Mouse (Mus musculus) stomach, embryonic 15.5 days (tissue): ENCODE results near the gene Aco1. TPM values are rescaled to one million over a fixed set of nuclear protein-coding genes. Genes with fewer than 3 reads are reported as not detected.

Experiments used
- ATAC-seq: fragments of 200-750 bp; cut with Nextera tagmentation; 2 replicates; pipeline ENCODE4 v1.8.0; 2017; ENCODE audit warnings: low read depth, moderate number of reproducible peaks, moderate TSS enrichment; ENCODE audit not compliant: insufficient read depth, low FRiP score
- H3K27ac ChIP-seq: fragments of 300-500 bp; sonication (generic); 2 replicates; pipeline ENCODE4 v1.5.1; 2015; ENCODE audit warnings: mild to moderate bottlenecking, inconsistent platforms
- H3K27me3 ChIP-seq: fragments of 300-500 bp; sonication (generic); replicated peaks from 2 replicates; pipeline ENCODE4 v1.6.1; 2015; ENCODE audit warnings: inconsistent platforms
- H3K36me3 ChIP-seq: fragments of 300-500 bp; sonication (generic); 2 replicates; pipeline ENCODE4 v1.6.1; 2015; ENCODE audit warnings: inconsistent platforms
- H3K4me1 ChIP-seq: fragments of 300-500 bp; sonication (generic); 2 replicates; pipeline ENCODE4 v1.6.1; 2015; ENCODE audit warnings: inconsistent platforms
- H3K4me2 ChIP-seq: fragments of 300-500 bp; sonication (generic); 2 replicates; pipeline ENCODE4 v1.6.1; 2015; ENCODE audit warnings: mild to moderate bottlenecking, inconsistent platforms
- H3K4me3 ChIP-seq: fragments of 300-500 bp; sonication (generic); replicated peaks from 2 replicates; pipeline ENCODE4 v1.5.1; 2015; ENCODE audit warnings: inconsistent platforms
- H3K9ac ChIP-seq: fragments of 300-500 bp; sonication (generic); 2 replicates; pipeline ENCODE4 v1.6.1; 2015; ENCODE audit warnings: inconsistent platforms
- H3K9me3 ChIP-seq: fragments of 300-500 bp; sonication (generic); 2 replicates; pipeline ENCODE4 v1.6.1; 2016; ENCODE audit warnings: inconsistent platforms
- WGBS: fragments of 180-500 bp; shearing (Covaris S2); methylation state at CpG from one replicate; pipeline ENCODE4 v1.1.7; 2015; 5-methylcytosine and 5-hydroxymethylcytosine counted together
- polyA plus RNA-seq: library from polyadenylated mRNA; unstranded; fragments of >200 nt; fragmentation: Nextera tagmentation; extraction: Ambion mirVana; gene quantifications from 2 replicates; pipeline ENCODE4 v1.2.1, GENCODE M21; 2015

Aco1 gene
- polyA plus RNA-seq, 1 experiment from 2014 or later = 55.0 TPM

DNA sequence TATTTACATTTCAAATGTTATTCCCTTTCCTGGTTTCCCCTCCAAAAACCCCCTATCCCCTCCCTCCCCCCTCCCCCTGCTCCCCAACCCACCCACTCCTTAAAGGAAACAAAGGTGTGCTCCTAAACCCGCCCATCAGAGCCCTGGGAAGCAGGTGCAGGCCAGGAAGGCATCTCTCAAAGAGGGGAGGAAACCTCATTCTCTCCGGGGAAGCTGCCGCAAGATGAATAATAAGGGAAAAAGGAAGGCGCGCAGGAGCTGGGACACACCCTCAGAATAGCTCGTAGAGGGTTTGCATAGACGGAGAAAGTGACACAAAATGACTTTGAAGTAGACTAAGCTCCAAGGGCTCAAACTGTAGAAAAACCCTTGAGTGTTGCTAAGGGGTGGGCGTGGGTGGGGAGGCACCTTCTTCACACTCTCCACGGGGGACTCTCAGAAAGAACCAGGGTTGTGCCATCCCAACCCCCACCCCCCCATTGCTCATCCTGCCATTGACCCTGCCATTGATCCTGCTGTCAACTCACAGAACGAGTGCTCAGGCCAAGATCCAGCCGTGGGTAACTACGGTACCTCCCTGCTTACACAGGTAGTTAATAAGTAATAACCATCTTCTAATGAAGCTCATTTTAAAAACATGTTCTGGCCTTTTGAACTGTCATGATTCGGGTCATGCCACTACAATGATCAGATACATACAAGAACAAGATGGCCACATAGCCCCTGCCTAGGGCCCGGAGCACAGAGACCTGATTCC lies 78.3 kb downstream of the Aco1 start:
- Histone ChIP-seq H3K4me2 (0 out of 2 replicates have a peak overlapping the region, but pooled peaks have one; percentile 2), H3K27ac (no peak overlapping the region), H3K9me3 (no peaks in the 10 kb centered on the region), H3K4me3 (no peak overlapping the region), H3K36me3 (0 out of 2 replicates have a peak, but pooled peaks cover 4% of the 10 kb centered on the region), H3K9ac (no peak overlapping the region), H3K4me1 (no peaks in the 10 kb centered on the region), H3K27me3 (no peaks in the 10 kb centered on the region)
- no peak; the same call in 1 of the 2 replicates for ATAC-seq
- WGBS = 24% methylated on average over 14 of the region's 14 CpGs

- no peaks in the 10 kb centered on the region for H3K27me3 ChIP-seq
- H3K36me3 ChIP-seq = 0 out of 2 replicates have a peak, but pooled peaks cover 3% of the 10 kb centered on the region
- no peaks in the 10 kb centered on the region for H3K9me3 ChIP-seq
- no peak overlapping the region for H3K4me2 ChIP-seq
- WGBS = 39% methylated on average over 21 of the region's 21 CpGs
- no peak overlapping the region for H3K9ac ChIP-seq
- no peak overlapping the region for H3K27ac ChIP-seq
- no peak overlapping the region for H3K4me3 ChIP-seq
- ATAC-seq = no peak
- no peaks in the 10 kb centered on the region for H3K4me1 ChIP-seq
Observed at GRCm38 (mm10) chr4:40221876-40222585, 79.2 kb downstream of the Aco1 start.

DNA sequence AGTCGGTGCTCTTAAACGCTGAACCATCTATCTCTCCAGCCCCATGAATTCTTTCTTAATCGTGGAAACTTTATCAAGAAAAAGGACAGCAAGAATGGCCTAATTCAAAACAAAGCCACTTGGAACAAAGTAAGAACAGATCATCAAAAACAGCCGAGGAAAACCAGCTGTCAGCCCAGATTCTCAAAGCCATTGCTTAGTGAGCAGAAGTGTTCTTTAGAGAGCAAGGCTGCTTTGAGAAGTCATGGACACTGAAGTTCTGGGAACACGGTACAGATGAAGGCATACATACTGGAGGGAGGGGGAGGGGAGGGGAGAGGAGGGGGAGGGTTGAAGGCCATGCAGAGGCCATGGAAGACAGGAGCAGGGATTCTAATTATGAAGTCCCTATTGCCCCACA lies 83.2 kb downstream of the Aco1 start:
- no peaks in the 10 kb centered on the region for H3K9me3 ChIP-seq
- no peak overlapping the region for H3K9ac ChIP-seq
- no peak overlapping the region for H3K4me3 ChIP-seq
- no peaks in the 10 kb centered on the region for H3K4me1 ChIP-seq
- H3K4me2 ChIP-seq = no peak overlapping the region
- H3K27me3 ChIP-seq = no peaks in the 10 kb centered on the region
- no peaks in the 10 kb centered on the region for H3K36me3 ChIP-seq
- no peak for ATAC-seq
- no peak overlapping the region for H3K27ac ChIP-seq
- WGBS = 44% methylated on average over 5 of the region's 5 CpGs

GRCm38 (mm10) chr4:40227131-40227530 lies 84.2 kb downstream of the Aco1 start:
- no peak for ATAC-seq
- WGBS = 78% methylated on average over 11 of the region's 11 CpGs
- no peak overlapping the region for H3K27ac ChIP-seq

DNA sequence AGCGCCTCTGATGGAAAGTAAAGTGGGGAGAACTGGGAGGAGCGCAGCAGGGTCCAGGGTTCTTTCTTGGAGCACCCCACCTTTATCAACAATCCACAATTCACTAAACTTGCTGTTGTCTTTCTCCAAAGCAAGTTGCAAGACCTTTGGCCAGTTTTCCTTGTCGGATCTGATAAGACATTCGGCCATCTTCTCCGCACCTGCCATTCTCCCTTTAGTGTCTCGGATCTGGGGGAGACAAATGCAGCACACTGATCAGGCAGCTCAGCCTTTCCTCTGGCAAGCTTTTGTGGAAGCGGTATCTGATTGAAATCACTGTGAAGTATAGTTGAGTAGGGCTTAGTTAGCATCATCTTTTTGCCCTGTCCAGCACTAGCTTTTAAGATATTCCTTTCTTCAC lies 85.0 kb downstream of the Aco1 start:
- no peak for ATAC-seq
- WGBS = 89% methylated on average over 7 of the region's 7 CpGs
- Histone ChIP-seq H3K4me1 (no peaks in the 10 kb centered on the region), H3K36me3 (no peaks in the 10 kb centered on the region), H3K9me3 (no peaks in the 10 kb centered on the region), H3K9ac (no peak overlapping the region), H3K4me3 (no peak overlapping the region), H3K27ac (no peak overlapping the region), H3K4me2 (no peak overlapping the region), H3K27me3 (no peaks in the 10 kb centered on the region)

More at GRCm38 (mm10) chr4:40227131-40227530, 84.2 kb downstream of the Aco1 start:
- Histone ChIP-seq H3K4me3 (no peak overlapping the region), H3K9me3 (no peaks in the 10 kb centered on the region), H3K9ac (no peak overlapping the region), H3K27me3 (no peaks in the 10 kb centered on the region), H3K4me1 (no peaks in the 10 kb centered on the region), H3K4me2 (no peak overlapping the region), H3K36me3 (no peaks in the 10 kb centered on the region)

DNA sequence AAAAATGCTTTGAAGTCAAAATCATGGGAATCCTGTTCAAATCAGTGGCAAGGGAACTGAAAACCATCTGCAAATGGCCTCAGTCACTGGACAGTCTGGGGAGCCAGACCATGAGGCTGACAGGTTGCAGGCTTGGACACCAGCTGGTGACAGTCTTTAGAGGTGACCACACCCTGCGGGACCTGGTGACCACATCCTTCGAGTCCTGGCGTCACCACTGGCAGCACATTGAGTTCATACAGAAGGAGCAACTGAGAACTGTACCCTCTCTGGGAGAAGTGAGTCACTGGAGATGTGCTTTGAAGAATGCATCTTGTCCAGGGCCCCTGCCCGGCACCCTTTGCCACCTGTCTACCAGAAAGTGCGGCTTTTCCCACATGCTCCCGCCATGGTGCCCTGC lies 86.8 kb downstream of the Aco1 start:
- 93% methylated on average over 6 of the region's 6 CpGs for WGBS
- H3K9me3 ChIP-seq = no peaks in the 10 kb centered on the region
- H3K9ac ChIP-seq = no peak overlapping the region
- H3K4me3 ChIP-seq = no peak overlapping the region
- H3K4me1 ChIP-seq = no peaks in the 10 kb centered on the region
- no peak overlapping the region for H3K4me2 ChIP-seq
- no peak for ATAC-seq
- no peaks in the 10 kb centered on the region for H3K27me3 ChIP-seq
- no peaks in the 10 kb centered on the region for H3K36me3 ChIP-seq
- H3K27ac ChIP-seq = no peak overlapping the region

DNA sequence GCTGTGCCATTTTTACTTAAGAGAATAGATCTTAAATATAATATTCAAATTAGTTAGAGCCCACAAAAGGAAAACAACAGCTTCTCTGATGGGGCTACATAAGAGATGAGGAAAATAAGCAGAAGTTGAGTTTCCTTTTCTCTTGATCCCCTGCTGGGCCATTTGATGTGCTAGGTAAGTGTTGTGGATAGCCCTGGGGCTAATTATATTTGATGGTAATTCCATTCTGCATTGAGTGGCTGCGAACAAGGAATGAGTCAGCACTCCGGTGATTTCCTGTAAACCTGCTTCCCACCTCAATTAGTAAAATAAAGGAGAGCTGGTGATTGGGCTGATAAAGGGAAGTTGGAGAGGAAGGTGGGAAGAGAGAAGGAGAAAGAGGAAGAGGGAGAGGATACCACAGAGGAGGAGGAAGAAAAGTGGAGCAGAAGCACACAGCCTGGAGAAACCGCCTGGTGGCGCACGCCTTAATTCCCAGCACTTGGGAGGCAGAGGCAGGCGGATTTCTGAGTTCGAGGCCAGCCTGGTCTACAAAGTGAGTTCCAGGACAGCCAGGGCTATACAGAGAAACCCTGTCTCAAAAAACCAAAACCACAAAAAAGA lies 90.3 kb downstream of the Aco1 start:
- no peak overlapping the region for H3K27ac ChIP-seq
- H3K27me3 ChIP-seq = no peaks in the 10 kb centered on the region
- WGBS = 92% methylated on average over 7 of the region's 7 CpGs
- H3K4me1 ChIP-seq = no peaks in the 10 kb centered on the region
- no peak overlapping the region for H3K4me3 ChIP-seq
- no peak for ATAC-seq
- no peaks in the 10 kb centered on the region for H3K9me3 ChIP-seq
- H3K36me3 ChIP-seq = no peaks in the 10 kb centered on the region
- no peak overlapping the region for H3K9ac ChIP-seq
- H3K4me2 ChIP-seq = no peak overlapping the region

DNA sequence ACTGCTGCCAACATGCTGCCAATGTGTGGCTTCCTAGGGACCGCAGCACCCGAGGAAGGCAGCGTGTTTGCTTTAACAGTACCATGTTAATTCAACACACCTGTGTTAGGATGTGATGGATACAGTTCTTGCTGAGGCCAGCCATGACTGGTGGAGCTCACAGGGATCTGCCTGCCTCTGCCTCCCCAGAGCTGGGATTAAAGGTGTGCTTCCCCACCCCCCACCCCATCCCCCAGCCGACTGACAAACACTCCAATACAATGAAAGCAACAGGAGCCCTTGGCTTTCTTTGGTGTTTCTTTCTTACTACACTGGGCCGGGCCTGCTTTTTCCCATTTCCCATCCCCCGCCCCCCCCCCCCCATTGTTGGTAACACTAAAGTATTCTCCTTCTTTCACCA lies 91.4 kb downstream of the Aco1 start:
- WGBS = 85% methylated on average over 6 of the region's 6 CpGs
- Histone ChIP-seq H3K4me1 (no peaks in the 10 kb centered on the region), H3K9ac (no peak overlapping the region), H3K4me3 (no peak overlapping the region), H3K27ac (no peak overlapping the region), H3K36me3 (no peaks in the 10 kb centered on the region), H3K9me3 (no peaks in the 10 kb centered on the region), H3K27me3 (no peaks in the 10 kb centered on the region), H3K4me2 (no peak overlapping the region)
- no peak for ATAC-seq

GRCm38 (mm10) chr4:40236829-40237228 lies 93.9 kb downstream of the Aco1 start:
- Histone ChIP-seq H3K27ac (no peak overlapping the region), H3K4me1 (no peaks in the 10 kb centered on the region), H3K9me3 (no peaks in the 10 kb centered on the region), H3K36me3 (no peaks in the 10 kb centered on the region), H3K4me2 (no peak overlapping the region), H3K9ac (no peak overlapping the region), H3K4me3 (no peak overlapping the region), H3K27me3 (no peaks in the 10 kb centered on the region)
- 75% methylated on average over 4 of the region's 4 CpGs for WGBS
- ATAC-seq = no peak

- WGBS = 5% methylated on average over 17 of the region's 17 CpGs
- no peaks in the 10 kb centered on the region for H3K27me3 ChIP-seq
- H3K27ac ChIP-seq = peak overlapping the region; percentile 86
- peak overlapping the region; percentile 64 for H3K4me3 ChIP-seq
- peak overlapping the region; percentile 75 for H3K4me2 ChIP-seq
- peak overlapping the region; percentile 10; the same call in 1 of the 2 replicates for H3K9ac ChIP-seq
- H3K4me1 ChIP-seq = no peaks in the 10 kb centered on the region
- peak; percentile 69 for ATAC-seq
- no peaks in the 10 kb centered on the region for H3K36me3 ChIP-seq
- H3K9me3 ChIP-seq = no peaks in the 10 kb centered on the region
Observed at GRCm38 (mm10) chr4:40238483-40239408, 95.9 kb downstream of the Aco1 start.
